Mouse (Mus musculus) ES-Bruce4 (cell line): ENCODE measurements around the gene Myo1h. TPM values are rescaled to one million over a fixed set of nuclear protein-coding genes. Genes with fewer than 3 reads are reported as not detected.

Experiments used
- H3K27ac ChIP-seq: 2 replicates; pipeline ENCODE4 v1.5.1; 2012; ENCODE audit warnings: low read length, inconsistent platforms; ENCODE audit not compliant: insufficient read depth
- H3K27me3 ChIP-seq: 2 replicates; pipeline ENCODE4 v1.6.1; 2012; ENCODE audit warnings: mild to moderate bottlenecking, low read length, inconsistent platforms; ENCODE audit not compliant: control insufficient read depth, poor library complexity, insufficient read depth, severe bottlenecking
- H3K36me3 ChIP-seq: 2 replicates; pipeline ENCODE4 v1.6.1; 2012; ENCODE audit warnings: inconsistent platforms, mild to moderate bottlenecking, low read length, moderate library complexity; ENCODE audit not compliant: control insufficient read depth, poor library complexity, insufficient read depth, severe bottlenecking
- H3K4me1 ChIP-seq: one replicate; pipeline ENCODE4 v1.8.1; 2011; ENCODE audit warnings: low read length; ENCODE audit not compliant: control insufficient read depth, insufficient read depth
- H3K4me3 ChIP-seq: 2 replicates; pipeline ENCODE4 v1.5.1; 2011; ENCODE audit warnings: low read depth, mild to moderate bottlenecking, low read length
- H3K9ac ChIP-seq: 2 replicates; pipeline ENCODE4 v1.6.1; 2012; ENCODE audit warnings: low read depth, mild to moderate bottlenecking, inconsistent platforms; ENCODE audit not compliant: poor library complexity, severe bottlenecking
- H3K9me3 ChIP-seq: replicated peaks from 2 replicates; pipeline ENCODE4 v1.6.1; 2012; ENCODE audit warnings: mild to moderate bottlenecking, low read length, inconsistent platforms; ENCODE audit not compliant: control insufficient read depth, poor library complexity, insufficient read depth, severe bottlenecking
- CTCF ChIP-seq: IDR thresholded peaks from one replicate; pipeline ENCODE4 v1.8.1; 2011; ENCODE audit warnings: low read depth, low read length
- EP300 ChIP-seq: IDR thresholded peaks from 2 replicates; pipeline ENCODE4 v1.6.1; 2011; ENCODE audit warnings: low read depth, low read length; ENCODE audit not compliant: insufficient read depth
- POLR2A ChIP-seq: IDR thresholded peaks from one replicate; pipeline ENCODE4 v1.8.1; 2011; ENCODE audit warnings: low read length; ENCODE audit not compliant: insufficient read depth
- polyA plus RNA-seq: library from polyadenylated mRNA; stranded (reverse); fragments of >200 nt; gene quantifications from 2 replicates; pipeline ENCODE4 v1.2.4, GENCODE M21; 2011; ENCODE audit warnings: low read depth; ENCODE audit not compliant: missing spikeins, insufficient read depth, insufficient read length

Gene Myo1h
- polyA plus RNA-seq, 1 experiment = 1.8 TPM

DNA sequence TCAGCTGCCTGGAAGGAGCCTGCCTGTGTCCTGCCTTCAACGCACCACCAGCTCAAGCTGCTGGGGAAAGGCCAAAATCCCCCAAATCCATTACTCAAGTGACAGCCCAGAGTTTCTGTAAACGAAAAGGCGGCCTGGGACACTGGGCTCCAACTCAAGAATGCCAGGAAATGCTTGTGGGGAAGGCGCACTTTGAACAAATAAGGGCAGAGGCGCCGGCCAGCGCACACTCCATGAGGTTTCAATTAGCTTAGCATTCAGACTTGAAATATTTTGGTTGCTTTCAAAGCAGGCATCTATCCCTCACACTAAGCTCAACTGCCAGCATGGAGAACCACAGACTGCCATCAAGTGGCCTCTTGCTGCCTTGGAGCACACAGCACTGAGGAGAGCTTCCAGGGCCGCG is 81.4 kb downstream of the Myo1h start:
- H3K27ac ChIP-seq = no peak overlapping the region
- H3K36me3 ChIP-seq = peaks cover 4% of the 10 kb centered on the region; the same call in 1 of the 2 replicates
- no peak overlapping the region for H3K9ac ChIP-seq
- H3K4me1 ChIP-seq = peaks cover 10% of the 10 kb centered on the region
- H3K9me3 ChIP-seq = no peaks in the 10 kb centered on the region
- no peak overlapping the region for H3K4me3 ChIP-seq
- no peak for TF ChIP-seq EP300
- TF ChIP-seq CTCF = no peak
- no peak for TF ChIP-seq POLR2A
- no peaks in the 10 kb centered on the region for H3K27me3 ChIP-seq

DNA sequence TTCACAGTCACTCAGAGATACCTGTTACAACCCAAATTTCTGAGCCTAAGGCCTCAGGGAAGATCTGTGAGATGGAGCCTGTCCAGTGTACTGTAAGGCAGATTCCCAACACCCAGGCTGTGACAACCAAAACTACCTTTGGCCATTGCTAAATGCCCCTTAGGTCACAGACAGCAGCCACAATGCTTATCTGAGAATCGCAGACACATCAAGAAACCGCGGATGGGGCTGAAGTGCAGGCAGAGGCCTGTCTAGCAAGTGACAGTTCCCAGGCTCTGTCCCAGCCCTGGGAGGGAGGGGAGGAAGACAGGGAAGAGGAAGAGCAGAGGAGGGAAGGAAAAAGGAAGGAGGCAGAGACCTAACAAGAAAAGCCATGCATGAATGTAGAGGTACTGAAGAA is 82.4 kb downstream of the Myo1h start:
- H3K27me3 ChIP-seq = no peaks in the 10 kb centered on the region
- H3K4me1 ChIP-seq = peaks cover 10% of the 10 kb centered on the region
- no peak overlapping the region for H3K27ac ChIP-seq
- H3K36me3 ChIP-seq = peaks cover 4% of the 10 kb centered on the region; the same call in 1 of the 2 replicates
- no peak overlapping the region for H3K9ac ChIP-seq
- no peak overlapping the region for H3K4me3 ChIP-seq
- no peaks in the 10 kb centered on the region for H3K9me3 ChIP-seq
- no peak for TF ChIP-seq CTCF

DNA sequence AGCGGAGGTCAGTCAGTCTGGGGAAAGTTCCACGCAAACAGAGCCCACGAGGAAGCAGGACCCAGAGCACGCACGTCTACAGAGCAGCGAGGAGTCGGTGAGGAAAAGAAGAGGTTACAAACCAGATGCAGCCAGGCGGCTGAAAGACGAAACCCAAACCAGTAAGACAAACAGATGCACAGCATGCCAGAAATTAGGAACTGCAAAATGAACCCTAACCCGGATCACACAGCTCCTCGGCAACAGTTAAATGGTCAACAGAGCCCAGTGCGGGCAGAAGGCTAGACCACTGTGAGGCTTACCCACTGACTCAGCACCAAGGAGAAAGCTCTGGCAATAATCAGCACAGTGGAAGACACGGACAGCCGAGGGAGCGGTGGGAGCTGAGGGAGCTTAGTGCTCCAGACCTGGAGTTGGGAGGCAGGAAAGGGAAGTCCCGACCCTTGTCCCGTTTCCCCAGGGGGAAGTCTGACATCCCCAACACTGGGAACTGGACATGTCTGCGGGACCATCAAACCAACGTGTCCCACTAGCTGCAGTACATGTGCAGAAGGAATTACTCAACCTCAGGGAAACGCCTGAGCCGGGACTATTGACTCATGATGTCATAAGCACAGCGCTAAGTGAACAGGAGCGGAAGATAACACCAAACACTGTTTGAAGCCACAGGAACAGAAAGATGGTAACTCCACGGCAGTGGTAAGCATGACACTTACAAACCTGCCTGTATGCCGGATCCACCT is 82.9 kb downstream of the Myo1h start:
- Histone ChIP-seq H3K9me3 (no peaks in the 10 kb centered on the region), H3K27ac (no peak overlapping the region), H3K9ac (no peak overlapping the region), H3K36me3 (peaks cover 3% of the 10 kb centered on the region; the same call in 1 of the 2 replicates), H3K4me3 (no peak overlapping the region), H3K4me1 (peaks cover 10% of the 10 kb centered on the region), H3K27me3 (no peaks in the 10 kb centered on the region)
- TF ChIP-seq CTCF (no peak), POLR2A (no peak), EP300 (no peak)

DNA sequence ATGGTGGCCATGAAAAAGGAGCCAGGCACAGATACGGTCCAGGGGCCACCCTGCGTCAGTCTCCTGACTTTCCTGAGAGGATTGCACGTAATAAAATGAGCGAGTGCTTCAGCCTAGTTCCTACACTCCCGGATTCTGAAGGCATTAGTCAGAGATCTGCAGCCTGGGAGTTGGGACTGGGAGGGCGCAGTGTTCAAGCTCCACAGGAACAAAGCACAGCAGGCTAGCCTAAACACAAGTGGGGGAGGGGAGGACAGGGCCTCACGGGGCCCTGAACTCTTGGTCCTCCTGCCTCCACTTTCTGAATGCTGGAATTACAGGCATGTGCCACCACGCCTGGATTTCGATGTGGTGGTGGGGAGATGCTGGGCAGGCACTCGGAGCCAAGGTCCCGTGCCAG is 83.6 kb downstream of the Myo1h start:
- Histone ChIP-seq H3K9ac (no peak overlapping the region), H3K9me3 (no peaks in the 10 kb centered on the region), H3K27ac (no peak overlapping the region), H3K36me3 (no peaks in the 10 kb centered on the region), H3K27me3 (no peaks in the 10 kb centered on the region), H3K4me3 (no peak overlapping the region), H3K4me1 (peaks cover 10% of the 10 kb centered on the region)
- TF ChIP-seq CTCF = no peak
- TF ChIP-seq POLR2A = no peak

DNA sequence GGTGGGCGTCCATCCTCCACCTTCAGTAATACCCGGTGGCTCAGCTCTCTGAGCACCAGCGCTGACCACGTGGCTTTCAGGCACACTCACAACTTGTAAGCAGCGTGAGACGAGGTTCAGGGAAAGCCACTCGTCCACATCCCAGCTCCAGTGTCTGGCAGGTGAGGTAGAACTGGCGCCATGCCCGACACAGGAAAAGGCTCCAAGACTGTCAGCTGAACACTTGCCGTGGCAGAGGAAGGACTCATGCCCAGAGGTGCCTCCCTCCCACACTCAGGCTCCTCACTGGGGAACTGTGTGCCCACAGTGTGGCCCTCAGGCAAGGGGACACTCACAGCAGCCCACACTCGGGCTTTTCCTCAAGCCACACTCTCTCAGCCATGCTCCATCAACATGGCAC is 84.2 kb downstream of the Myo1h start:
- H3K27me3 ChIP-seq = no peaks in the 10 kb centered on the region
- H3K9me3 ChIP-seq = no peaks in the 10 kb centered on the region
- TF ChIP-seq EP300 (no peak), POLR2A (no peak), CTCF (no peak)
- H3K36me3 ChIP-seq = no peaks in the 10 kb centered on the region
- H3K27ac ChIP-seq = no peak overlapping the region
- H3K4me1 ChIP-seq = peaks cover 10% of the 10 kb centered on the region
- H3K4me3 ChIP-seq = no peak overlapping the region
- H3K9ac ChIP-seq = no peak overlapping the region

DNA sequence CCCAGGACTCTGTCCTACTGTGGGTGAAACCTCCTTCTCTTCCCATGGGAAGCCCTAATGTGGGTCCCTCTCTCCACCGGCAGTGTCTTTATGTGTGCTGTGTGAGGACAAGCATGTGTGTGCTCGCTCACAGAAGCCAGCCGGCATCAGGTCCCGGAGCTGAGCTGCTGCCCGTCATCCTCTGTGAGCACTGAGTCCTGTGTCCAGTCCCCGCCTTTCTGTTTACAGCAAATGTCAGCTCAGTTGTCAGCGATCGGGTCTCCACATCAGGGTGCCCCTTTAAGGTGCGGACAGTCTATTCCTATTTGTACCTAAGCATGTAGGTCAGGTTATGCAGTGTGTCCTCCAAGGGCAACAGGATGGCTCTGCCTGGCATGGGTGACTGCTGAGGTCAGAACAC is 84.6 kb downstream of the Myo1h start:
- H3K9ac ChIP-seq = no peak overlapping the region
- no peak overlapping the region for H3K27ac ChIP-seq
- peaks cover 10% of the 10 kb centered on the region for H3K4me1 ChIP-seq
- no peaks in the 10 kb centered on the region for H3K27me3 ChIP-seq
- no peak for TF ChIP-seq EP300
- TF ChIP-seq CTCF = no peak
- TF ChIP-seq POLR2A = no peak
- H3K4me3 ChIP-seq = no peak overlapping the region
- H3K36me3 ChIP-seq = no peaks in the 10 kb centered on the region
- no peaks in the 10 kb centered on the region for H3K9me3 ChIP-seq
